Mouse (Mus musculus): ENCODE results near the gene Vmn1r166. TPM values are rescaled to one million over a fixed set of nuclear protein-coding genes. Genes with fewer than 3 reads are reported as not detected.
"Not testable (repeated sequence)": the region's sequence is repeated elsewhere in the genome, so short reads cannot be mapped to it uniquely, and the experiment has no call there.

Vmn1r166 gene
- not detected in 2 replicates for polyA plus RNA-seq (2015; fragmentation: Nextera tagmentation; extraction: Ambion mirVana)

GRCm38 (mm10) chr7:23251582-23251981 lies at the start of gene Vmn1r166:
Vmn1r166 (minus strand) TSS chr7:23251682.
- not testable (repeated sequence) for H3K27ac ChIP-seq (replicated peaks); ATAC-seq (ENCODE audit: extremely low read depth, insufficient number of reproducible peaks, low FRiP score, low TSS enrichment); H3K9me3 ChIP-seq; H3K4me3 ChIP-seq; H3K9ac ChIP-seq; H3K4me1 ChIP-seq; H3K4me2 ChIP-seq; H3K27me3 ChIP-seq (replicated peaks); H3K36me3 ChIP-seq
- WGBS: no CpG with 5 or more reads among the region's 2 CpGs

- not testable (repeated sequence) for ATAC-seq (ENCODE audit: extremely low read depth, insufficient number of reproducible peaks, low FRiP score, low TSS enrichment); H3K4me2 ChIP-seq; H3K9ac ChIP-seq; H3K4me3 ChIP-seq; H3K36me3 ChIP-seq; H3K27ac ChIP-seq (replicated peaks); H3K27me3 ChIP-seq (replicated peaks); H3K4me1 ChIP-seq
- WGBS: 69% methylated on average over 3 of the region's 3 CpGs
- H3K9me3 ChIP-seq: peaks cover 15% of the 10 kb centered on the region
These were observed 49.4 kb upstream of the Vmn1r166 start, which contains the start of gene Nlrp4e for GRCm38 (mm10) chr7:23300892-23301291. Nlrp4e (plus strand) TSS chr7:23301192.

DNA sequence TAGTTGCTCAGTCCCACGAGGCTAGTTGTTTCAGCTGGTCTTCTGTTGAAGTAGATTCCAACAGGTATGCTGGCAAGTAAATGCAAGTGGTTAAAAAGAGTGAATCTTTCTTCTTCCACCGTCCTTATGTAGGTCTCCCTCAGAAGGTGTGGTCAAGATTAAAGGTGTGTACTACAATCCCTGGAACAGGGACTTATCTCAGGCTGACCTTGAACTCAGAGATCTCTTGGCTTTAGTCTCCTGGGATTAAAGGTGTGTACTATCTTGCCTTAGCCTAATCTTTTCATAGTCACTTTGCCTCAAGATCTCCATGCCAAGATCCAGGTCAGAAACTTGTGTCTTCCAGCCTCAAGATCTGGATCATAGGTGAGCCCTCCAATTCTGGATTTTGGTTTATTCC lies 27.3 kb upstream of the Vmn1r166 start, which contains the start of gene Gm6902:
Gene Gm6902, minus strand, starts transcription at position 101 of the 400 bp plus-strand sequence.
- not testable (repeated sequence) for H3K4me2 ChIP-seq; H3K27me3 ChIP-seq (replicated peaks); H3K9ac ChIP-seq; H3K36me3 ChIP-seq; H3K4me3 ChIP-seq; ATAC-seq (ENCODE audit: extremely low read depth, insufficient number of reproducible peaks, low FRiP score, low TSS enrichment); H3K27ac ChIP-seq (replicated peaks); H3K9me3 ChIP-seq; H3K4me1 ChIP-seq
- WGBS: no CpG with 5 or more reads among the region's 2 CpGs

DNA sequence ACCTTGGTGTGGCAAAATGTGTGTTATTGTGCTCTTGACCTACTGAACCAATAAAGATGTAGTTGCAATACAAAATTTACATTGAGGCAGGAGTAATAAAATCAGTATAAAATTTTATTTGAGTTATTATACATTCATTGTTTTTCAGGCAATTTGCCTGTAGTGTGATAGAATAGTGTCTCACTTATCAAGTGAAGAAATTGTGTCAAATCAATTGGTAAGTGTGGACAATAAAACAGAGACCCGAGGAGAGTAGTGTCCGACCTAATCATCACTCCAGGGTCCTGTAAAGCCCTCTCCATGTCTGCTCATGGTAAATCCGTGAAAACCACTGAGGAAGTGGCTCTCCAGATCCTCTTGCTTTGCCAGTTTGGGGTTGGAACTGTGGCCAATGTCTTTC lies 34.5 kb downstream of the Vmn1r166 start, which contains the start of gene Vmn1r165:
Gene Vmn1r165, plus strand, starts transcription at position 301 of the 400 bp plus-strand sequence.
- not testable (repeated sequence) for H3K27ac ChIP-seq (replicated peaks); H3K36me3 ChIP-seq; ATAC-seq (ENCODE audit: extremely low read depth, insufficient number of reproducible peaks, low FRiP score, low TSS enrichment); H3K9ac ChIP-seq; H3K4me2 ChIP-seq; H3K4me3 ChIP-seq; H3K9me3 ChIP-seq; H3K4me1 ChIP-seq; H3K27me3 ChIP-seq (replicated peaks)
- WGBS: no CpG with 5 or more reads among the region's 3 CpGs

Other genes with a start within 250 kb of the Vmn1r166 start
- gene Gm4216, start 231.8 kb downstream of the Vmn1r166 start, polyA plus RNA-seq (2015; fragmentation: Nextera tagmentation; extraction: Ambion mirVana): not detected in 2 replicates
- gene Vmn1r163, start 196.1 kb downstream of the Vmn1r166 start, polyA plus RNA-seq (2015; fragmentation: Nextera tagmentation; extraction: Ambion mirVana): not detected in 2 replicates
- gene Gm8720, start 184.2 kb downstream of the Vmn1r166 start, polyA plus RNA-seq (2015; fragmentation: Nextera tagmentation; extraction: Ambion mirVana): not detected in 2 replicates
- gene Gm10662, start 107.2 kb downstream of the Vmn1r166 start, polyA plus RNA-seq (2015; fragmentation: Nextera tagmentation; extraction: Ambion mirVana): not detected in 2 replicates
- not detected in 2 replicates for gene Vmn1r165, start 34.4 kb downstream of the Vmn1r166 start, polyA plus RNA-seq (2015; fragmentation: Nextera tagmentation; extraction: Ambion mirVana)
- gene Gm6902, start 27.2 kb upstream of the Vmn1r166 start, polyA plus RNA-seq (2015; fragmentation: Nextera tagmentation; extraction: Ambion mirVana): not detected in 2 replicates
- gene Nlrp4e, start 49.5 kb upstream of the Vmn1r166 start, polyA plus RNA-seq (2015; fragmentation: Nextera tagmentation; extraction: Ambion mirVana): not detected in 2 replicates
- gene Nlrp5, start 134.2 kb upstream of the Vmn1r166 start, polyA plus RNA-seq (2015; fragmentation: Nextera tagmentation; extraction: Ambion mirVana): not detected in 2 replicates